Mouse (Mus musculus) mouse trophoblast stem cell (cell line): Measurements from ENCODE around the gene Immp2l.

Experiments used
- in situ Hi-C, 2 experiments: fragments of 300-500 bp; cut with MseI, MboI; formaldehyde crosslinking; loops; 2 replicates in 1 of 2; 3 replicates in 1 of 2; pipeline ENCODE4 v1.15.1; 2025

The Immp2l gene

DNA sequence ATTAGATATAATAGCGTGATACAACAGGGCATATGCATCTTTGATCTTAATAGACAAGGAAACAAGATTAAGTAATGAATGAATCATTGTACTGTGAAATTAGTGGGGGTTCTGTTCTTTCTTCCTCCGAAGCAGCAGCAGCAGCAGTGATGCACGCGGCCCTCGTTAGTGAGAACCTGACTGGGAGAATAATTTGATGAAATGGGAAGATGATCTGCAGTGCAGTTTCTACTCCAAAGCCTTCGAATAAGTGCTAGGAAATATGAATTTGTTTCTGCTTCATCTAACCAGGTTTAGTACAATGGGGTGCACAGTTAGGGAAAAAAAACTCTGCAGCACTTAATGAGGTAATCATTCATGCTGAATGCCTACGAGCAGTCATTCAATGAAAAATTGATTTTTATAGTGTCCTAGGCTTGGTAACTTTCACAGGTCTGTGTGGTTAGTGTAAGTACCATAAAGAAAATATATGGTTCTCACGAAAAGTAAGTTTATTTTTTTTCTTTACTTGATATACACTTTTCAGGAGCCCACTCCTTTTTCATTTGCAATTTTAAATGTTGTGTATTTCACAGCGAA is 401.3 kb downstream of the Immp2l start:
- in situ Hi-C loops: no loop called here

DNA sequence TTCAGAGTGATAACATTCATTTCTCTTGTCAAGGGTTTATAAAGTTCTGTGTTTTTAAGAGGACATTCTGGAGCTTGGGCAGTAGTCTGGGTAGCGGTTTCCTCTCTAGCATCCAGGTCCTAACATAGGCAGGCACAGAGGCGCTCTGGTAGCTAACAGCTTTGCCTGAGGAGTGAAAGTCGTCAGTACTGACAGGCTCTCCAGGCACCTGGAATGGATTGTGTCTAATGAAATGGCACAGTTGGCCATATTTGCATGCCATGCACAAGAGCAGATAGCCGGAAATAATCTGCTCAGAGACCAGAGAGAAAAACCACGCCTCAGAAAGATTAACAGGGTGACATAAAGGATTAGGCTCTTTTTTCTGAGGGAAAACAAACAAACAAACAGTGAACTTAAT is 403.6 kb downstream of the Immp2l start:
- in situ Hi-C loops: no loop called here

- in situ Hi-C loops: no loop called here
Observed at GRCm38 (mm10) chr12:41428806-41429205, 404.9 kb downstream of the Immp2l start.

DNA sequence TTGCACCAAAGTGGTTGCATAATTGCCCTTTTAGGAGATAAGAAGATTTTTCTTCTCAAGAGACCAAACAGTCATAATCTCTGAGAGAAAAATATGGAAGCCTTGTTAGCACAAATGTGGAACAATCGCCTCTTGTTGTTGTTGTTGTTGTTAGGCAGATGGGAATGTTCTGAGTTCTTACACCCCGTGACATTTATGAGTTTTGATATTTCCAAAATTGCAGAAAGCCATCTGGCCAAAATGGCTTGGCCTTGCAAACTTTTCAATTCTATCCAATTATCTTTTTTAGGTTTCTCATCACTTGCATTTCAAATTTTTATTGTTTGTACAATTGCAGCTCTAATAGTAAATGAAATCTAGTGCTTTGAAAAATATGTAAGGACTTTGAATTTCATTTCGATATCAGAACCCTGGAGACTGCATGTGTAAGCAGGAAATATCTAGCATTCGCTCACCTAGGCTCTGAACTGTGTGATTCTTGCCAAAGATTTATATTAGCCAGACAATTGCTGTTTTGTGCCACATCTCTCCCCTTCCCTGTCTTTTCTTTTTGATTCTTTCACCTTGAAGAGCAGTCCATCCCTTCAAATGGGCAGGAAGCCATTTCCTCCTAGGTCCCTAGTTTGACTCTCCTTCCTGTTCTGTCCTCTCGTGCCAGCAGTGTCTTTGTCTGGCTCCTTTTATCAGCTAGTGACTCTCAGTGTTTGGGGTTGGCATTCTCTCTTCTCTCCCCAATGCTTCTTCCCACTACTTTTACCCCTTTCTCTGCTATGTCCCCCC is 412.5 kb downstream of the Immp2l start:
- in situ Hi-C loops: no loop called here

GRCm38 (mm10) chr12:41438446-41438845 is 414.6 kb downstream of the Immp2l start:
- in situ Hi-C loops: no loop called here

DNA sequence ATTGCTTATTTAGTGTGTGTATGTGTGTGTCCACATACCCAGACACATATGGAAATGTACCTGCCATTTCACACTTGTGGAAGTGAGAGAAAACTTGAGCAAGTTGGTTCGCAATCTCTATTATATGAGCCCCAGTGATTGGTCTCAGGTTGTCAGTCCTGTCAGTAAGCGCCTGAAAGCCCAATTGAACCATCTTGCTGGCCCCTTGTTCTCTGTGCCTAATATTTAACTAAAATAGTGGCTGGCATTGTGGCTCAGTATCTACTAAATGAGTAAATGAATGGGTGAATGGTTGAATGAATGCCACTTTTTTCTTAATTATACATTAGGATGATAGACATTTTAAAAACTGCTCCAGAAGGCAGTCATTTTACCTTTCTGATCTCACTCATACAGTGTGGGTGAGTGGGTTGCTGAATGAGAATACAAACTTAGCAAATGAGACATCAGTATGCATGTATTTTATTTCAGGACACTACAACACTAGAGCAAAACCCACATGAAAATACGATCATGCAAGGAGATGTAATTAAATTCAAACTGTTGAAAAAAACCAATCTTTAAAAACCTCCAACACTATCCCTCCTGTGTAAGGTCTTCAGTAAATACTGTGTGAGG is 444.6 kb downstream of the Immp2l start:
- in situ Hi-C loops: no loop called here

- in situ Hi-C loops: no loop called here
Observed at GRCm38 (mm10) chr12:41469096-41469801, 445.4 kb downstream of the Immp2l start.

DNA sequence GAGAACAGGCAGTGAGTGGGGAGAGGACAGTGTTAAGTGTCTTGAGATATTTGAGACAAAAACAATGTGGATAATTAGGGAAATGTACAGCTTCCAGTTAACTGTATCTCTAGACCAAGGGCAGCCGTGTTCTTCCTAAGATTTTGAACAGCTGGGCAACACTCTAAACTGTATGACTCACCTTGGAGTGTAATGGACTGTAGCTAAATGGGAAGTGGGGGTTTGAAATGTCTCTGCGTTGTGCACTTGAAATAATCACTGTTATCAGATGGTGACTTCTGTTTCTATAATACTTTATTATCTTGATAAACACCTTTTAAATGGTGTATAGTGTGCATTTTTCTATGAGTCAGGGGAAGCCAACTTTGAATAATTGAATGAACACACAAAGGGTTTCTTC is 457.6 kb downstream of the Immp2l start:
- in situ Hi-C loops: loop anchor here (10.0 to 25.0 kb wide), 2 partner anchors 644 to 647 kb away; no protein-coding TSS in a partner anchor

DNA sequence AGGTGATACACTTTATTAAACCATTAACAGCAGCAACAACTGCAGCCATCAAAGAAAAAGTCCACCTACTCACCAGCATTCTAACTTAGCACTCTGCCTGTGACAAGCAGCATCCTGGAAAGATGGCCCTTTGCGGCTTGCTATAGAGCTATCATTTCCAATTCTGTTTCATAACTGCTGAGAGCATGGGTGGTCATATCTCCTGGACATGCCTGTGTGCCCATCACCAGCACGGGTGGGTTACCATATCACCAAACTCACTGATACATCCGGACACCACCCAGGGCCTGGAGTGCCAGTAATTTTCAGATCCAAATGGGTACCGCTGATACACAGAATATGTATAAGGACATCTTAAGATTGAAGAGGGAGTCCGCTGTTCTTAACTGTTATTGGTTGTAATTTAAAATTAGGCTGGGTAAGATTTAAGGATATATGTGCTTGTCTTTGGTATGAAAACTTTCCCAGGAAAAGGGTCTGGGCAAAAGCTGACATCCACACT is 459.3 kb downstream of the Immp2l start:
- in situ Hi-C loops: loop anchor here (10.0 to 25.0 kb wide), 2 partner anchors 646 to 648 kb away; no protein-coding TSS in a partner anchor

DNA sequence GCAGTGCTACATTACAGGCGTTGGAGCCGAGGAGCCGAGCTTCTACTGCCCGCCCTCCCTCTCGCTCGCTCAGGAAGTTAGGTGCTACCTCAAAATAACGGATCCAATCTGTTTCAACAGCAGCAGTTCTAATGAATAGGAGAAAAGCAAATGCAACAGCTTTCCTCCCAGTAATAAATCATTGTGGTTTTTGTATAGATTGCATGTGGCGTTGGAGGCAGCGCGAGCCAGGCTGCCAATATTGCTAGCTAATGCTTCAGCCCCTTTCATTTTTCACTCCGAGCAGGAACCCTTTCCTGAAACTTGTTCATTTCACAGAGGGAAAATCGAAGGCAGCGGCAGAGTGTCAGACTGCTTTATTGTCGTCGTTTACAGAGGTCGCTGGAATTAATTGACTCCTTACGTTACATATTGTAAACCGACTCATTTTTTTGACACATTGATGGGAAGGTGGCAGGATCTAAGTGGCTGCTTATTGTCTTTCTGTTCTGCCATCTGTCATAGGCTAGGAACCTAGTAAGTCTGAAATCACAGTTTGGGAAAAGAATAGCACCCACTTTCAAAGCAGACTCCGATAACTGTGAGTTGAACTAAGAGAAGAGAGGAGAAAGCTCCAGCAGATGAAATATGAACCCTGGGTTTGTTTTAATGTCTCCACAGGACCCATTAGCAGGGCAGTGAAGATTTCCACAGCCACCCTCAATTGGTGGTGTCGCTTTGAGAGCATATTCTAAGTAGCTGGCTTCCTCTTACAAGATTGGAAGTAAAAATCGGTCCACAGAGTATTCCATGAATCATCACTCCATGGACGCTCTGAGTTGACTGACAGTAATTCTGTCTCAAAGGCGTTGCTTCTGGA is 459.9 kb downstream of the Immp2l start:
- in situ Hi-C loops: loop anchor here (10.0 to 25.0 kb wide), 2 partner anchors 647 to 649 kb away; no protein-coding TSS in a partner anchor

DNA sequence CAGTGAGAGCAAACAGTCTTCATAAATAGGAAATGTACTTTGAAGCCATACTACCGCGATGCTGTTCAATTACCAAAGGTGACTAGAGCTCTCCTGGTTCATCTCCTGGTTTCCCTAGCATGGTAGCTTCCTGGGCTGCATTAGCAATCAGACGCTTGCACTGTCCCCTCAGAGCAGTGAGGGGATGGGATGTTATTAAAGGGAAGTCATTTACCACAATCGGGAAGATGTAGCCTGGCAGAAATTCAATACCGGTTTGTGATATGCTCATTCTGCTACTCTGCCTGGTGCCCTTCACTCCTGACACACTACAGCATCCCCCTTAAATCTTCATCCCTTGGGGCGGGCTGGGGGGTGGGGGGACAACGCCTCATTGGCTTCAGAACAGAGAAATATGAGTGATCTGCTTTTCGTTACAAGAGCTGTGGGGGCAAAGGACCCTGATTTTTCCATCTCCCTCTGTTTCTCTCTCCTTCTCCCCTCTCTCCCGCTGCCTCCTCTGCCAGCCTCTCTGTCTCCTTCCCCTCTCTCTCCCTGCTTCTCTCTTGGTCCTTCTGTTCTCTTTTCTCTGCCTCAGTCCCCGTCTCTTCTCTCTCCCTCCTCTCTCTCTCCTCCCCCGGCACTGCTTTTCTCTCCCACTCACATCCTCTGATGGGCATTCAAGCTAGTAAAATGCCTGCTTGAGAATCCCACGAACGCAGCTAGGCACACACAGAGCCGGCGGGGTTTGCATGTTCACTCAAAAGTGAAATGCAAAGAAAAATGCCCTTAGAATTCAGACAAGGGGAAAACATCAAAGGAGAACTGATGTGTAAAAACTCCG is 461.0 kb downstream of the Immp2l start:
- in situ Hi-C loops: loop anchor here (10.0 to 25.0 kb wide), 2 partner anchors 648 to 650 kb away; no protein-coding TSS in a partner anchor

DNA sequence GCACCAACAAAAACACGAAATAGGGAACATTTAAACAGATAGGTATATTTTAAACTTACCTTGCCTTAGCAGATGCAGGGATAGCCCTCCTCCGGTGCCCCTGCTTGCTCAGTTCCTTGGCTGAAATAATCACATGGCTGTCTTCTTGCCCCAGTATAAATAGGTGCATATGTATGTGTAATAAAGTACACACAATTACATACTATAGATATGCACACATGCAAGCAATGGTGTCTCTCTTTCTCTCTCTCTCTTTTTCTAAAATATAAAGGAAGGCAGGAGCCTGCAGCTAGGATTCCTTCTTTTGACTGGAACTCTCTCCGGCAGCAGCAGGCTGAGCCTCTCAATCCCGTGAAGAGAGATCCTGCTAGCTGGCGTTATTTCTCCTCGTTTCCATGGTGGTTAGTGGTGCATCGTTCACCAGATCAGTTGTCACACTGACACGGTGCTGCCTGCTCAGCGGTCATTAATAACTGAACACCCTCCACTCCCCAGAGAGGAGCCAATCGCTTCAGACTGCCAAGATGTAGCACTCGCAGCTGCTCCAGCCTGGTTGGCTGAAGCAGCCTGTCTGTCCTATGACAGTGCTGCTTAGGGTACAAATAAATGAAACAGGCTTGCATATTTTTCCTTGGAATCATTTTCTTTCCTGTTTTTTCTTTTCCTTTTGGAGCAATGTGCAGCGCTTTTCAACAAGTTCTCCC is 461.8 kb downstream of the Immp2l start:
- in situ Hi-C loops: loop anchor here (10.0 to 25.0 kb wide), 2 partner anchors 648 to 651 kb away; no protein-coding TSS in a partner anchor

DNA sequence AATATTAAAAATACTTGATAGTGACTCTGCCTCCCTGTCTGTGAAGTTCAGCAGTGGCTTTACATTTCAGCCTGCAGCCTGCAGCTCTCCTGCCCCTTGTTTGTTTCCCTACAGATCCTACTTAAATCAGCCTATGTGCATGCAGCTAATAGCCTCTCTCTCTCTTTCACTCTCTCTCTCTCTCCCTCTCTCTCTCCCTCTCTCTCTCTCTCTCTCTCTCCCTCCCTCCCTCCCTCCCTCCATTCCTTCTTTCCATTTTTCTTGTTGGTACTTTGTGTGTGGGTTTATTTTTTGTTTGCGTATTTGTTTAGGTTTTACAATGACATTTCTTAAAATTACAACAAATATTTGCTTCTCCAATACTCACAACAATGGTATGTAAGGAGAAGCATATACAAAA is 462.4 kb downstream of the Immp2l start, which contains the start of gene Lrrn3:
Lrrn3 (minus strand) TSS at position 101 of the 400 bp plus-strand sequence.
- in situ Hi-C loops: loop anchor here (10.0 to 25.0 kb wide), 2 partner anchors 649 to 652 kb away; no protein-coding TSS in a partner anchor

DNA sequence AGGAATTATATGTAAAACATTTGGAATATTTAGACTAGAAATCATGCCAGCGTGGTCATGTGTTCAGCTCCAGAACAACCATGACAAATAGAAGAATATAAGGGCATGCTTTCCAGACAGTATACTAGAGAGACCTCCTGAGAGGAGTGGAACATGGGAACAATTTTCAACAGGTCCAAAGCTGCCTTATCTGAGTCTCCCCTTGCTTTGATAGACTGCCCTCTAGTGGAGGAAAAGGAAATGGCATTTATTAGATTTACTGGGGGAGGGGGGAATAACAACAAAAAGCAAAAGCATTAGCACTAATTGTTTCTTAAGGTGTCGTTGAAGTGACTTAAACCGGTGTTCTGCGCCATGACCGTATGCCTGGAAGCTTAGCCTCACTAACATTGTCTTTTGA is 463.1 kb downstream of the Immp2l start:
- in situ Hi-C loops: loop anchor here (10.0 to 25.0 kb wide), 2 partner anchors 650 to 652 kb away; no protein-coding TSS in a partner anchor

- in situ Hi-C loops: loop anchor here in 1 of 2 experiments (25.0 kb wide), 1 partner anchor 657 kb away; no protein-coding TSS in a partner anchor
Observed at GRCm38 (mm10) chr12:41494620-41495019, 470.7 kb downstream of the Immp2l start.

- in situ Hi-C loops: no loop called here
Observed at GRCm38 (mm10) chr12:41500049-41500820, 476.3 kb downstream of the Immp2l start.

DNA sequence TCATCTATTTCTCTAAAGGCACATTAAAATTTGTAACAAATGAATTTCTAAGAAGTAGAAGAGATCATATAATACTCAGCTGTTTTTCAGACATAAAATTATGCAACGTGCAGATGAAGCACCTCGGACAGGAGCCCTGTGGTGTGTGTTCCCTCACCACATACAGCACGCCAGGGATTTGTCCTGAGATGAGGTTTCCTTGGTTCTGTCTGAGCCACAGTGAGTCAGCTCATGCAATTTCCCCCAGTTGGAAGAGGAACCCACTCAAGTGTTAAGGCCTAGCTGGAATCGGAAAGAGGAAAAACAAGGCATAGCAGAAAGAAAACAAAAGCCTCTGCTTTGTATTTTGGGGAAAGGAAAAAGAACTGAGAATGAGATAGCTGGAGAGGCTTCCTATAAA is 484.7 kb downstream of the Immp2l start:
- in situ Hi-C loops: no loop called here

DNA sequence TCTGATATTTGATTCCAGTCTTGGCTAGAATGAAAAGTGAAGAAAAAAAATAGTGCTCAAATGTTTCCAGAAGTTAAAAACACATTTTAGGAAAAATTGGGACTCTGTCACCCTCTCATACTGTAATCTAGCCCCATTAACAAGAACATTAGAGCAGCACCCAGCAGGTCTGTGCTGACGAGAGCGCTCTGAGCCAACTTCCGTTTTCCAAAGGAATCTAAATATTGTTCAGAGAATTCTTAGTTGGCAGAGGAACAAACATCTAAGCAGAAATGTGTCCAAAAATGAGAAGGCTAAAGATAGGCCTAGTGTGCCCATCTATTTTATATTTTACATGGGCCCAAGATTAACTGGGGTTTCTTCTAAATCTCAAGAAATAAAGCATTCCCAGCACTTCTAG is 486.7 kb downstream of the Immp2l start:
- in situ Hi-C loops: no loop called here
